ENCODE assay signal across 17 mouse cellular contexts in genomic region chr5:49660598-49660997, GRCm38 (mm10).
"Had no signal": no experiment of that assay in that cellular context is flagged by ENCODE, and none has a peak within 500 bp of the region (broad histone marks: within the 10 kb centered on the region; RNA-seq: fewer than 3 reads in every experiment).

No protein-coding gene starts in this region.

- ATAC-seq: hindbrain, embryonic 16.5 days; inflammation-experienced regulatory T-cells, adult 6 months; intestine, embryonic 15.5 days; intestine, postnatal 0 days; liver, embryonic 12.5 days had no signal

- DNase-seq: gastrocnemius, adult 2 months; gastrocnemius, postnatal 10 days; gastrocnemius, postnatal 25 days; heart, adult 18-20 months; heart, postnatal 10 days; heart, postnatal 4 days; kidney, adult 18-20 months; kidney, adult 8-10 months; kidney, postnatal 10 days; kidney, postnatal 25 days; kidney, postnatal 4 days; left cerebral cortex, postnatal 4 days had no signal
